Mouse (Mus musculus) heart, adult 11 months (tissue): ENCODE results near the gene A630076J17Rik.
A peak's percentile ranks its signal among the peaks of the same experiment; 100 is the strongest.

ENCODE experiments used
- DNase-seq: peaks from one replicate; pipeline ENCODE4 v3.0.0; 2022

Gene A630076J17Rik

DNA sequence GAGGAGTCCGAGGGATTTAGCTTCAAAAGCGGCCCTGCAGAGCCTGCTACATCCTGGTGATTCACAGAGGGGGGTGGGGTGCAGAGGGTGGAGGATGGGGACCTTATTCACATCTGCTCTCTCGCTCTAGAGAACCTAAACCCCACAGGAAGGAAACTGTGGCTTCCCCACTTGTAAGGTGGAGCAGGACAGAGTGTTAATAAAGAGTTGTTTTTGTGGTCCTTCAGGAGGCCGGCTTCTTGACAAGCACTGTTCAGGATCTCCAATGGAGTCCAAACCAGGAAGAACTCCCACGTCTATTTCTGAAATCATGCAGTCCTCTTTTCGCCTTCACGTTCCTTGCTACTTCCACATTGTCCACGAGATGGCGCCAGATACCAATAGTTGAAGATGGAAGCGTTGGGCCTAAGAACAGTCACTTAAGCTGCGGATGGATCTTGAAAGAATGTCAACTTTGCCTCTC, 3.0 kb downstream of the A630076J17Rik start:
- peak; percentile 97 for DNase-seq

DNA sequence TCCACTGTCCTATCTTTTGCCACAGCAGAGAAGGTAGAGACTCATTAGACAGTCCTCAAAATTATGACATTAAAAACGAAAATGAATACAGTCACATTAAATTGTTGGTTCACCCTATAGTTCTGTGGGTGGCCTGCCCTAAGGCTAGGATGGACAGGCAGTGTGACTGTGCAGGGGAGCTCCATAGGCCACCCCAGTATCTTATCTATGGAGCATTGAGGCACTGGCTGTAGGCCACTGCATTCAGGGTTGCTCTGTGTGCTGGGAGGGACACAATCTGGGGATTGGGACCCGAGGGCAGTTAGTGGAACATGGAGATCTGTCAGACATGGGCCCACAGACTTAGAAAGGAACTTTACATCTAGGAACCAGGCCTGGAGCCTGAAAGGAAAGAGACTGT, 3.5 kb downstream of the A630076J17Rik start:
- DNase-seq, result no peak

DNA sequence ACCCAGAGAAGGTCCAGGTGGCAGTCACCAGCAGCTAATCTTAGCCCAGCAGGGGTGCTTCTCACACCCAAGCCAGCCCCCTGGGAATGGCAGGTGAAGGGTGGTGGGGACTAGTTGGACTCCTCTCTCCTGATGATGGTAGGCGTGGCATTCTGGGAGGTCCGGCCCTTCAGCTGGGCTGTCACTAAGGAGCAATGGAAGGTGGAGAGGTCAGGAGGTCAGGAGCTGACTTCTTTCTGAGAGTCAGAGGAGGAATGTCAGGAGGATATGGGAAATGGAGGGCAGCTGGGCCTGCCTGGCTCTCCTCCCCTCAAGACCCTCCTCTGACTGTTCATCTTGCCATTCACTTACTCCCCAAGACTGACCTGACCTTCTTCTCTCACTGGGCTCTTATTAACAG, 7.6 kb downstream of the A630076J17Rik start:
- DNase-seq, result no peak

DNA sequence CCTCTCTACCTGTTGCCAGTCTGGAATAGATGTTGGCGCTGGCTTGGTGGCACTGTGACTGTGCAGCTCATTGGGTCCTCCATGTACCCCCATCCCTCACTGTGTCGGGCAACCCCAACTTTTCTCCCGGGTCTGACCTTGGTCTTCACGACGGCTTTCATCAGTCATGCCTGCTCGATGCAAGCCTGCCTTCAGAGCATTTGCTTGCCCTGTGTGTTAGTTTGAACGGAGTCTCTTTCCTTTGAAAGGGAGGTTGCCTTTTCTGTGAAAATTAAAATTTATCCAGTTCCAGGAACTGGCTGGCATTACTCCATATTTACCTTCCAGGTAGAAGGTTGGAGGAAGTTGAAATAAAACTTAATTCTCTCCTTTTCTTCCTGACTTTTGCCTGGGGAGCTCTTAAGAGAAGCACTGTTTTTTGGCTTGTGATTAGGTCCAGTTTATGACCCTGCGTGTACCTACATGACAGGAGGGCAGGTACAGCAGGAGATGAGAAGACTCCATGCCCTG, 8.1 kb downstream of the A630076J17Rik start:
- no peak for DNase-seq

DNA sequence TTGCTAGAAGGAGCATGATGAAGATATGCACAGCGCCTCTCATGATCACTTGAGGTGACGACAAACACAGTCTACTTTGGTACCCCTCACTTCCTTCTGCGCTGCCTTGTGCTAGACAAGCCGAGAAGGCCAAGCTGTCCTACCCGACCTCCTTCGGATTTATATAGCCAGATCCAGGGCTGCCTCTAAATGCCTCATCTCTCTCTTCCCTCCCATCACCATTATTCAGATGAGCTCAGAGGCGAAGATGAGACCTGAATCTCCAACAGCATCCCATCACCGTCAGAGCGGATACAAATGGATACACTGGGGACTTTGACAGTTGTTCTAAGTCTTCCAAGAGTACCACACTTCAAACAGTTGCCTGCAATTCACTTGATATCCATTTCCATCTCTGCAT, 9.2 kb downstream of the A630076J17Rik start, which contains the start of gene Prok1:
TSS of gene Prok1 (minus strand) at position 101 of the 400 bp plus-strand sequence.
- DNase-seq, result no peak

DNA sequence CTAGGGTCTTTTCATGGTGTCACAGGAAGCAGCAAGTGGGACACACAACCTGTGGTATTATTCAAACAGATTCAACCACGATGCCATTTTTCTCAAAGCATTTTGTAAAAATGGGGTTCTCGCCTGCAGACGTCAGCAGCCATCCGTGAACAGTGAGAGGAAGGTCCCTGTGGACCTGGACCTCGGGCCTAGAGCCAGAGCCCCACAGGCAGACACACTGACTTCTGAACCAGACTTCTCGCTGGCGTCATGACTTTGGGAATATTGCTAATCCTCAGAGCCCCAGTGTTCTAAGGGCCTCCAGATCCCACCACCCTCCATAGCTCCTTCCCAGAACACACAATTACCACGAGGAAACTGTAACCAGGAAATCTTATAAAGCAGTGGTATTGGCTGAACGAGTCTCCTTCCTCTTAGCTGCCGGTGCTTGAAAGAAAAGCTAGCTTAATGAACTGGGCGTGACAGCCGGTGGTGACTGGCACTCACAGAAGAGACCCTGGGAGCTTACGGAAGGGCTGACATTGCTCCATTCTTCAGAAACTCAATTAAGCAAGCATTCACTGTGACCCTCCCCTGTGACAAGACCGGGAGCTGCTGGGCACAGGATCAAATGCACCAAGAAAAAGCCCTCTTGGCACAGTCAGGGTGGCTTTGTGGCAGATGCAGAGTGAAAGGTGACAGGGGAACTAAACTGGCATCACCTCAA, 11.1 kb downstream of the A630076J17Rik start:
- DNase-seq, result no peak

DNA sequence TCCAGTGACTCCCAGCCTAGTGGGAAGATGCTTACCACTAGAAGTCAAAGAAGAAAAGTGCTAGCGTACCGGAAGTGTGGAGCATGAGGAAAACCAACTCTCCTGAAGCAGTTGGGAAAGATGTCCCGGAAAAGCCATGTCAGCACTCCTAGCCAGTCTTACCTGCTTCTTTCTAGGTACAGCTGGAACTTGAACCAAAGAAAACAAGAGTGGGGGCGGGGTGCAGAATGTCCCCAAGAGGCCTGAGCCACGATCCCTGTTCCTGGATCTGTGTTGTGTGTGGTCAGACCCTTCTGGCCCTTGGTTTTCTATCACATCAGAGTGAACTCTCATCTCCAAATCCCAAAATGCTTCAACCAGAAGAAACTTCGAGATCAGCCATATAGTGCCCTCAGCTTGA, 16.5 kb downstream of the A630076J17Rik start:
- DNase-seq, result no peak

DNA sequence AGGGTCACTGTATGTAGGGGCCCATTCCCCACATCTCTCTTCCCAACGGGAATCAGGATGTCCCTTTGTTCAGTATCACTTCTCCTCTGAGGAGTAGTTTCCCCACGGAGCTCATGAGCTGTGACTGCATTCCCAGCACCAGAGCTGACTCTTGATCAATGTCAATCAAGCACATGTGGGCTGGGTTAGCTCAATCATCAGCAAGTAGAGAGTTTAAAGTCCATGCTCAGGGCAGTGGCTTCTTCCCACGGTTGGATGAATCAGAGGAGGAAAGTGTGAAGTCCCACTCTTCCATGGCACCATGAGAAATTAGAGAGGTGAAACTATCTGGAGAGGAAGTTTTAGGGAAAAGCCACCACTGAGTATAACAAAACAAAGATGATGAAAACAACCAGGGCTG, 18.6 kb downstream of the A630076J17Rik start:
- DNase-seq, result no peak

DNA sequence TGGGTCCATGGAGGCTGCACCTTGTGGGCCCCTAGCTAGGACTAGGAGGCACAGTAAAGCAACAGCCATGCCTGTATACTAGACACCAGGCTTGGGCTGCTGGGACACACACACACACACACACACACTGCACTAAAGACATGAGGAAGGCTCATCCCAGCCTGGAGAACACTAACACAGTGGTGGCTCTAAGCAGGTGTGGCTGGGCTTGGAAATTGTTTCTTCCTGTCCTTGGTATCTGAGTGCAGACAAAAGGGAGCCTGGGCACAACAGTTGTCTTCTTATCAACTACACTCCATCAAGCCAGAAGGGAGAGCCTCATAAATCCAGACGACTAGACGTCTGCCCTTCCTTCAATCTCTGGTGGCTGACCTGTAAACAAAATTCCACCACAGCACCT, 19.9 kb downstream of the A630076J17Rik start:
- DNase-seq, result no peak

DNA sequence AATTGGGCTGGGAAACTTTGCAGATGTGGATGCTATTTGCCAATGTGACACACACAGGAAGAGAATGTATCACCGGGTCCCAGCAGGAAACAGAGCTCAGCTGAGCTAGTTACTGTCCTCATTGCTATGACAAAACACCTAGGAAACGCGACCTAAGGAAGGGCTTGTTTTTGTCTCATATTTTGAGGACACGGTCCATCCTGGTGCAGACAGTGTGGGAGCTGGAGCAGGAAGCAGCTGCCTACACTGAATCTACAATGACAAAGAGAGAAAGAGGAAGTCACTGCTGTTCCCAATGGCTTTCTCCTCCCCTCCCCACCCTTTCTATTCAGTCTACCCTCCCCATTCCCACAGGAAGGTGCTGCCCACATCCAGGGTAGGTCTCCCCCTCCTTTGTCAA, 21.6 kb downstream of the A630076J17Rik start:
- peak; percentile 98 for DNase-seq

DNA sequence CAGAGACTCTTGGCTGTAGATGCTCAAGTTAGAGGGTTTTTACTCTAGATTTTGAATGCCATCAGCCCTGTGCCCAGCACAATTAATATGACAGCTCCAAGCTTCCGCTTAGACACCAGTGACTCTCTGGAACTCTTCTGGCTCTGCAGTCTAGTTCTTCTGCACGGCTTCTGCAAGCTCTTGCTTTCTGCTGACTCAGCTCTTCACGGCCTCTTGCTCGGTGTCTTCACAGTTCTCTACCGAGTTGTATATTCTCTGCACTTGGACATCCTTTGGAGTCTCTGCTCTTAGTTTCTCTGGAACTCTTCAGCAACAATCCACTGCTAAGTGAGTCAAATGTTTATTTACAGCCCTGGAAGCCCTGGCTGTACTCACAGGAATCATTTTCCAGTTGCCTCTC, 23.5 kb downstream of the A630076J17Rik start:
- DNase-seq, result no peak

DNA sequence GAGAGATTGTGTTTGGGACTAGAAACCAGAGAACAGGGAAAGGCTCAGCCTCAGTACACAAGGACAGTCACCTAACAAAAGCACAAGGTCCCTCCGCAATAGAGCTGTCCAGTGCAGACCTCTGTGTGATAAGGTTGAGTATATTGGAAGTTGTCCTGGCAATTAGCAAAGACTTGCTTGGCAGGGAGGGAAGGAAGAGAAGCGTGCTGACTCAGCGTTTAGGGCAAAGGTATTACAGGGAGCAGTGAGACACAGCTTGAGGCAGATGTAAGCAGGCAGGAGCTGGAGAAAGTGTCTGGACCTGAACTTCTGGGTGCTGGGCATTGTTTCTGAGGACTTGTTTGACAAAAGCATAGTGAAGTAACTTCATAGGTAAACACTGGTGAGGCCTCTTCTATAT, 25.6 kb downstream of the A630076J17Rik start:
- DNase-seq, result peak; percentile 76

DNA sequence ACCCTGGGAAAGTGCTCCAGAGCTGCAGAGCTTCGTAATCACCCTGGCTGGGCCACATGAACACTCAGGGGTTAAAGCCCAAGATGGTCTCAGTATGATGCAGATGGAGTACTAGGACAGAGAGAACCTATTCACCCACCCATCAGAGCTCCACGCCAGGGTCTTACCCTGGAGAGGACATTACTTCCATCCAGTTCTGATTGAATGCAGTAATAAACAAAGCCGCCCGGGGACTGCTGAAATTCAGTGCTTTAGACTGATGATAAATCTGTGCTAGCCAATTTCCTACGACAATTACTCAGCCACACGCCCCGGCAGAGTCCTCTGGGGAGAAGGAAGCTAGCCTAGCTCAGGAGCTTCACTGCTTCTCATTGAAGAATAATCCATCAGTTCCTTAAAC, 26.3 kb downstream of the A630076J17Rik start:
- peak; percentile 88 for DNase-seq

DNA sequence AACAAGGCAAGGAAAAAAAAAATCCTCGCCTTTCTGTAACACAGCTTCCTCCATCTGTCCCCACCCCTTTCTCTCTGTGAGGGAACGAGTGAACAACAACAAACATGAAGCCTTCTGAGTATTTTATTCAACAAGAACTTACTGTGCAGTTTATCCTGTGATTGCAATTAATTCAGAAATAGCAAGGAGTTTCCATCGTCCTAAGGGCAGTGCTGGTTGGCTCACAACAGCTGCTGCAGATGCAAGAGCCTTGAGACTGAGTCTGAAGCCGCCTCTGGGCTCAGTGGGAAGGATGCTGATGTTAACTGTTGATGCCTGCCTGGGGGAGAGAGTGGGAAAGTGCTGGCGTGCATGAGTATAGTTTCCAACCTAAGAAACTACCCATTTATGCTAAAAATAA, 27.5 kb downstream of the A630076J17Rik start:
- DNase-seq, result no peak

DNA sequence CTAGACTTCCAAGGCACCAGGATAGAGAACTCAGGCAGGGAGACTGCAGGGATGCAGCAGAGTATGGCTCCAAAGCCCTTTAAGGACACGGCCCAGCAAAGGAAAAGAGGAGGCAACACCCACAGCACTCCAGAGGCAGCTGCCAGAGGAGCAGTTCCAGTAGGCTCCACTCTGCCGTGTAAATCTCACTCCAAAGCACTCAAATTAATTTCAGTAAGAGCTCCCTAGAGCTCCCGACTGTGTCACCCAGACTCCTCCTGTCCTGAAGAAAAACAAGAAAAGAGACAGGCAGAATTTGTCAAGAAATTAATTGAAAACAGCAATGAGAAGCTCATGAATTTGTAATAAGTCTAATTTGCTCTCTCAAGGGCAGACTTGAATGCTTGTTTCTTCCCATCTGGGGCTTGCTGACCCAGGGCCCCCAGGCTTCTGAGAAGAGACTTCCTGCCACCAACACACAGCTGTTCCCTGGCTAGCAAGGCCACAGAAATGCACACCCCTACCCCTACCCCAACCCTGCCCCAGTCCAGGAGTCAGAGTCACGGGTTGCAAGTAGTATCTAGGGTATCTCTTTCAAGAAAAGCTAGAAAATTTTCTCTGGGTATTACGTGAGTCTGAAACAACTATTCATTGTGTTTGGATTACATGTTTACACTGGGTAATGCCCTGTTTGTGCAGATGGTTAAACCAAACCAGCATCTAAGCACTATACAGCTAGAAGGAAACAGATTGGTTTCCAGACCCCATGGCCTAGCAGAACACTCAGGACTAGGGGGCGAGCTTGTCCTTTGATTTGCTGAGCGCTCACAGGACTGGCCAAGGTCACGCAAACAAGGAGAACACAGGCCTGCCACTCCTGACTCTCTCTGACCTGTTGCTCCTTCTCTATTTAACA, 30.8 kb downstream of the A630076J17Rik start:
- DNase-seq, result peak; percentile 95

DNA sequence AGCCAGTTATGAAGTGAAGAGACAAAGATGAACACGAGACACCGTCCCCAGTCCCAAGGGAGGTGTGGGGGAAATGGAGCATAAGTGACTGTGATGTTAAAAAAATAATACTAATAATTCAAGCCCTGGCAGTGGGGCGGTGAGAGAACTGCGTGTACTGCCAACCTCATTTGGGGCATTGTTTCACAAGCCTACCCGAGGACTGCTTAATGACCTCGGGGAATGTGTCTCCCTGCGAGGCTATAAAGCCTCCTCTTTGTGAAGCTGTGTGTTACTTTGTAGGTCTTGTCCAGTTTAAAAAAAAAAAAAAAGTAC, 31.4 kb downstream of the A630076J17Rik start:
- DNase-seq, result peak; percentile 92

DNA sequence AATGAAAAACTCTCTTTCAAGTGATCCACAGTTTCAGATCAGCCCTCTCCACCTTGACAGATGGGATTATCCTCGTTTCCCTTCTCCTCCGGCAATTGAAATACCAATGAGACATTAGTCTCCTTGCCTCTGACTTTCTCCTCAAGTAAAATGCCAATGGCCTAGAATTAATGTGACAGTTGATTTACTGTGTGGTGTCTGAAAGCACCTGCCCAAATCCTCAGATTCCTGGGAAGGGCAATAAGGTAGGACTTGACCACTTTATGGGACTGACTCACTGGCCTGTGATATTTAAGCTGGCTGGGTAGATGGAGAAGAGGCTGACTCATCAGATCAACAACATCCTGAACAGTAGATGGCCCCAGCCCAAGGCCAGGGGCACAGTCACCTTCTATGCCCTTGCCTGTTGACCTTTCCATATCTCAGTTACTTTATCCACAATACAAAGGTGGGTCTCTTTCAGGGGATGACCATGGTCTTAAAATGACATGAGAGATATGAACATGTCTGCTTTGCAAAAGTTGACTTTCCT, 36.5 kb downstream of the A630076J17Rik start:
- no peak for DNase-seq

DNA sequence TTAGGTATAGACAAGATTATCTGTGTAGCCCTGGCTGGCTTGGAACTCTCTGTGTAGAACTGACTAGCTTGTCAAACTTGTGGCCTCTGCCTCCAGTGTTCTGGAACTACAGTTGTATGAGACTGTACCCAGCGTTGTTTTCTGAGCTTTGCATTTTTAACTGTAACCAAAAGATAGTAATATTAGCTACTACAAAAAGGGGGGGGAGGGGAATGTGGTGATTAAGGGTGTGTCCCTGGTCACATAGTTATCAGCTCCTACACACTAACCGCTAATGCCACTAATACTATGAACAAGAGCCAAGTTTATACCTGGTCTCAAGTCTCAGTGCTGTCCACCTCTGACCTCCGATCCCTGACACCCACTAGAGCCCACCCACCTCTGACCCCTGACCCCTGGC, 42.0 kb downstream of the A630076J17Rik start:
- no peak for DNase-seq

DNA sequence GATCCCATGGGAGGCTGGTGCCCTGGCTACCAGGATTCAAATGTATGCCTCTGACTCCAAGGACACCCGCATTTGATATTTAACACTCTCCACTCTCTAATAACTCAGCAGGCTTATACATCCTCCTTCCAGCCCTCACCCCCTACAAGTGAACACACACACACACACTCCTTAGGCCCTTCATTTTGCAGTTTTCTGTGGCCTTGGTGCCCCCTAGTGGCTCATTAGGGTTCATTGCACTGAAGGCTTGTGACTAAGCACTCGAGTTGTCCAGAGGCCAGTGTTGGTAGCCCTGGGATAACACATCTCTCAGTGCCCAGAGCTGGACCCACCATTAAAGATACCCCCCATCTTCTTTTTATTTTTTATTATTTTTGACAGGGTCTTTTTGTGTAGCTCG, 43.4 kb downstream of the A630076J17Rik start:
- peak; percentile 94 for DNase-seq

DNA sequence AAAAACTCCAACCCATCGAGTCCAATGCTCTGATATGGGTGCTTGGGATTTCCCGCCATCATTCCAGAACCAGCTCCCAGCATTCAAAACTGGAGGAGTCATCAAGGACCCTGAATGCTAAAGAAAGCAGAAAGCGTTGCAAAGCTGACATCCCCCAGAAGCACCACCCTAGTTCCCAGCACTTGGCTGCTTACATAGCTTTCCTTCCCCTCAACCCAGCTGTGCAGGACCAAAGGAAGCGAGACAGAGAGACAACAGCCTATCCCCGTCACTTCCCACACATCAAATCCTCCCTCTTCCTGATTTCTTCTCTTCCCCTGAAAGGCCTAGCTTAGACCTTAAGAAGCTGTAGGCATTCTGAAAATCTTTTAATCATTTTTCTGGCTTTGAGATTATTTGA, 44.9 kb downstream of the A630076J17Rik start:
- peak; percentile 92 for DNase-seq

DNA sequence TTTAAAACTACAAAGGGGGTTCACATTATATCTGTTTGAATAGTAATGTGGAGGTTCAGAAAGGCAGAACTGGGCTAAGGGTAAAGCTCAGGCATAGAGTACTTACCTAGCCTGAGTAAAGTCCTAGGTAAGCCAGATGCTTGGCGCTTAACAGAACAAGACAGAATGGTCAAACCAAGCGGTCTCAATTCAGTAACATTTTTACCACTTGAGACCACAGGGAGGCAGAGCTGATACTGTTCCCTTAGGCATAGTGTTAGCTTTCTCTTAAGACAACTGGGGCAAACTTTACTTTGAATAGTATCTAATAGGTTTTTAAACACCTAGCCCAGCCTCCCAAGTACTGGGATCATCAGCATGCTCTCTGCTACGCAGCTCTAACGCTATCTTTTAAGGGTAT, 45.6 kb downstream of the A630076J17Rik start:
- DNase-seq, result no peak

DNA sequence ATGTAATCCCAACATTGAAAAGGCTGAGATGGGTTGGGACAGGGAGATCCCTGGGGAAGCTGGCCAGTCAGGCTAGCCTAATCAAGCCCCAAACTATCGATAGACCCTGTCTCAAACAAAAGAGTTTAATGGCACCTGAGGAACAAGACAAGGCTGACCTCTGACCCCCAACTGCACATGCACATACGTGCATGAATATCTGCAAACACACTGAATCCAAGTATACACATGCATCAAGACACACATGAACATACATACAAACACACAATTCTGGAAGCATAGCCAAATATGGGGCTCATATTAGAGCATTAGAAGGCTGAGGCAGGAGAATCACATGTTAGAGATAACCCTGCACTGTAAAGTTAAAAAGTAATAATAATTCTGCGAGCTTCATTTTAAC, 46.2 kb downstream of the A630076J17Rik start:
- DNase-seq, result no peak

DNA sequence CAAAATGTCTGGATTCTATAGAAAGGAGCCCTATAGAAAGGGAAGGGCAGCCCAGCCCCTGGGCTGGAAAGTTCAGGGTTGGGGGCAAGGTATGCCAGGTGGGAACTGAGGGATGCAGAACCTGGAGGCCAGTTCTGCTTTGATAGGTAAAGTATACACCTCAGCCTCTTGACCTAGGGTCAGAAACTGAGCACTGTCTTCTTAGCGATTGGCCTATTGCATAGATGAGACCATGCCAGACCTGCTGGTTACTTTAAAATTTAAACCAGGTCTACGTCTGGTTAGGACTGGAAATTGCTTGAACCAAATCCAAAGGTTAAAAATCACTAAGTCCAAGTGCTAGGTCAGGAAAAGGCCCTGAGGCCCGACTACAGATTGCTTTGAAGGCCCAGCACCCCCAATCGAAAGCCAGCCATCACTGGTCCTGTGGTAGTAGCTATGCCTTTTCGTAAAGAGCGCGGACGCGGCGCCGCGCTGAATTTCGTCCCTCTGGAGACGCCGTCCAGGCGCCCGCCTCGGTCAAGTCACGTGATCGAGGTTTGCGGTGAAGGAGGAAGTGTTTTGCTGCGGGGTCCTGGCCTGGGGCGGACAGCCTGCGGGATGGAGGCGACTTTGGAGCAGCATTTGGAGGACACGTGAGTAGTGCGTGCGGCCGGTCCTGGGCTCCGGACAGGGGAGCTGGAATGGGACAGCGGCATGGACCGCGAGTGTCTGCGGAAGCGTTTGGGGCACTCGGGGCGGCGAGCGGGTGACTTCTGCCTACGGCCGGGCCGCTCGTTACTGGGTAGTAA, 48.3 kb downstream of the A630076J17Rik start, which contains the start of gene Lamtor5:
TSS of gene Lamtor5 (plus strand) at position 380 of the 791 bp plus-strand sequence.
- DNase-seq, result peak; percentile 99
